Mouse (Mus musculus) erythroblast, embryonic 14.5 days (primary cell): Measurements from ENCODE around the gene Ctdnep1. TPM values are rescaled to one million over a fixed set of nuclear protein-coding genes. Genes with fewer than 3 reads are reported as not detected.

Source experiments
- H3K27me3 ChIP-seq: 2 replicates; pipeline ENCODE4 v1.6.1; 2012; ENCODE audit warnings: inconsistent platforms; ENCODE audit not compliant: control insufficient read depth
- H3K36me3 ChIP-seq: 2 replicates; pipeline ENCODE4 v1.6.1; 2012; ENCODE audit warnings: mild to moderate bottlenecking, inconsistent platforms; ENCODE audit not compliant: control insufficient read depth
- H3K4me1 ChIP-seq: 2 replicates; pipeline ENCODE4 v1.6.1; 2012; ENCODE audit warnings: inconsistent platforms; ENCODE audit not compliant: control insufficient read depth
- H3K4me3 ChIP-seq: replicated peaks from 2 replicates; pipeline ENCODE3; 2012; ENCODE audit warnings: moderate library complexity, mild to moderate bottlenecking, inconsistent platforms
- H3K9me3 ChIP-seq: 2 replicates; pipeline ENCODE4 v1.6.1; 2012; ENCODE audit warnings: low read length, inconsistent platforms, mixed read lengths; ENCODE audit not compliant: control insufficient read depth
- GATA1 ChIP-seq: IDR thresholded peaks from 2 replicates; pipeline ENCODE4 v1.6.1; 2012; ENCODE audit warnings: low read length, inconsistent platforms, mixed read lengths
- TAL1 ChIP-seq: IDR thresholded peaks from 3 replicates; pipeline ENCODE4 v1.6.1; 2012; ENCODE audit warnings: low read length, inconsistent platforms, mixed read lengths
- polyA plus RNA-seq: library from polyadenylated mRNA; stranded (reverse); fragments of >175 nt; gene quantifications from 2 replicates; pipeline ENCODE4 v1.2.3, GENCODE M21; 2012

The Ctdnep1 gene
- polyA plus RNA-seq, 1 experiment: 23.2 TPM

GRCm38 (mm10) chr11:69974907-69975306 is 6.0 kb upstream of the Ctdnep1 start:
- TF ChIP-seq TAL1 (no peak), GATA1 (no peak)
- H3K4me1 ChIP-seq: peaks cover 13% of the 10 kb centered on the region
- no peak overlapping the region for H3K4me3 ChIP-seq
- H3K27me3 ChIP-seq: no peaks in the 10 kb centered on the region
- H3K9me3 ChIP-seq: no peaks in the 10 kb centered on the region
- peaks cover 82% of the 10 kb centered on the region for H3K36me3 ChIP-seq

- TF ChIP-seq GATA1: no peak
- TF ChIP-seq TAL1: no peak
- Histone ChIP-seq H3K4me3 (no peak overlapping the region), H3K4me1 (peaks cover 21% of the 10 kb centered on the region), H3K9me3 (no peaks in the 10 kb centered on the region), H3K27me3 (no peaks in the 10 kb centered on the region), H3K36me3 (peaks cover 73% of the 10 kb centered on the region)
These were observed 4.7 kb upstream of the Ctdnep1 start for GRCm38 (mm10) chr11:69976271-69976670.

- H3K27me3 ChIP-seq: no peaks in the 10 kb centered on the region
- TF ChIP-seq TAL1 (no peak), GATA1 (peak; percentile 81)
- H3K4me1 ChIP-seq: peaks cover 52% of the 10 kb centered on the region
- peak overlapping the region; percentile 94 for H3K4me3 ChIP-seq
- H3K36me3 ChIP-seq: peaks cover 61% of the 10 kb centered on the region
- H3K9me3 ChIP-seq: no peaks in the 10 kb centered on the region
These were observed 1.1 kb upstream of the Ctdnep1 start for GRCm38 (mm10) chr11:69979827-69980195.

GRCm38 (mm10) chr11:69980196-69981140 is 488 bp upstream of the Ctdnep1 start:
- H3K9me3 ChIP-seq: no peaks in the 10 kb centered on the region
- peaks cover 52% of the 10 kb centered on the region for H3K4me1 ChIP-seq
- TF ChIP-seq GATA1 (no peak), TAL1 (no peak)
- H3K4me3 ChIP-seq: peak overlapping the region; percentile 94
- H3K36me3 ChIP-seq: peaks cover 61% of the 10 kb centered on the region
- no peaks in the 10 kb centered on the region for H3K27me3 ChIP-seq

GRCm38 (mm10) chr11:69982225-69982624 is 1.3 kb downstream of the Ctdnep1 start, which contains the start of gene Elp5:
Elp5 (minus strand) TSS chr11:69982517.
- TF ChIP-seq GATA1: no peak
- peaks cover 60% of the 10 kb centered on the region for H3K36me3 ChIP-seq
- H3K27me3 ChIP-seq: no peaks in the 10 kb centered on the region
- H3K4me3 ChIP-seq: peak within 1 kb of the TSS; percentile 94
- no peaks in the 10 kb centered on the region for H3K9me3 ChIP-seq
- peaks cover 54% of the 10 kb centered on the region for H3K4me1 ChIP-seq

GRCm38 (mm10) chr11:69982877-69983276 is 1.9 kb downstream of the Ctdnep1 start:
- Histone ChIP-seq H3K36me3 (peaks cover 62% of the 10 kb centered on the region), H3K4me1 (peaks cover 54% of the 10 kb centered on the region), H3K4me3 (peak overlapping the region; percentile 21), H3K9me3 (no peaks in the 10 kb centered on the region), H3K27me3 (no peaks in the 10 kb centered on the region)
- TF ChIP-seq TAL1 (no peak), GATA1 (no peak)

GRCm38 (mm10) chr11:69983377-69983776 is 2.4 kb downstream of the Ctdnep1 start:
- peak overlapping the region; percentile 21 for H3K4me3 ChIP-seq

GRCm38 (mm10) chr11:69984431-69984830 is 3.5 kb downstream of the Ctdnep1 start:
- H3K4me3 ChIP-seq: no peak overlapping the region
- peaks cover 45% of the 10 kb centered on the region for H3K4me1 ChIP-seq
- TF ChIP-seq TAL1 (no peak), GATA1 (no peak)
- H3K9me3 ChIP-seq: no peaks in the 10 kb centered on the region
- H3K36me3 ChIP-seq: peaks cover 68% of the 10 kb centered on the region
- H3K27me3 ChIP-seq: no peaks in the 10 kb centered on the region

More at GRCm38 (mm10) chr11:69983377-69983776, 2.4 kb downstream of the Ctdnep1 start:
- Histone ChIP-seq H3K27me3 (no peaks in the 10 kb centered on the region), H3K36me3 (peaks cover 62% of the 10 kb centered on the region), H3K9me3 (no peaks in the 10 kb centered on the region), H3K4me1 (peaks cover 54% of the 10 kb centered on the region)
- TF ChIP-seq TAL1 (no peak), GATA1 (no peak)

- Histone ChIP-seq H3K9me3 (no peaks in the 10 kb centered on the region), H3K4me3 (no peak overlapping the region), H3K27me3 (no peaks in the 10 kb centered on the region), H3K4me1 (peaks cover 40% of the 10 kb centered on the region), H3K36me3 (peaks cover 77% of the 10 kb centered on the region)
- no peak for TF ChIP-seq TAL1
- TF ChIP-seq GATA1: no peak
These were observed 9.0 kb downstream of the Ctdnep1 start for GRCm38 (mm10) chr11:69989949-69990348.
